26 mouse cellular contexts compared by ENCODE assay signal in genomic region chr3:41154402-41154801, GRCm38 (mm10).
"Had no signal": no experiment of that assay in that cellular context is flagged by ENCODE, and none has a peak within 500 bp of the region (broad histone marks: within the 10 kb centered on the region; RNA-seq: fewer than 3 reads in every experiment).

No protein-coding gene starts in this region.

- H3K27ac ChIP-seq: gastrocnemius, adult 2 months; hindbrain, embryonic 10.5 days; hindbrain, embryonic 12.5 days; hindbrain, embryonic 14.5 days; layer of hippocampus, adult 2 months; left cerebral cortex, adult 2 months; limb, embryonic 13.5 days; limb, embryonic 15.5 days had no signal

- H3K4me2 ChIP-seq: heart, embryonic 12.5 days; hindbrain, embryonic 12.5 days; hindbrain, embryonic 14.5 days; limb, embryonic 13.5 days; limb, embryonic 15.5 days had no signal

- H3K9ac ChIP-seq: heart, embryonic 12.5 days; hindbrain, embryonic 12.5 days; hindbrain, embryonic 14.5 days; limb, embryonic 13.5 days; limb, embryonic 15.5 days had no signal

- H3K4me3 ChIP-seq: gastrocnemius, adult 2 months; heart, embryonic 12.5 days; hindbrain, embryonic 10.5 days; hindbrain, embryonic 12.5 days; layer of hippocampus, adult 2 months; left cerebral cortex, adult 2 months; limb, embryonic 13.5 days; limb, embryonic 15.5 days; liver, embryonic 15.5 days had no signal

- DNase-seq: gastrocnemius, adult 2 months; gastrocnemius, postnatal 10 days; gastrocnemius, postnatal 25 days; heart, adult 18-20 months; heart, postnatal 10 days; heart, postnatal 4 days; kidney, adult 18-20 months; kidney, adult 8-10 months; kidney, postnatal 10 days; kidney, postnatal 25 days; kidney, postnatal 4 days; left cerebral cortex, postnatal 4 days; liver, embryonic 13.5 days; lung, adult 18-20 months had no signal

- H3K4me1 ChIP-seq: limb, embryonic 13.5 days; limb, embryonic 15.5 days had no signal

- H3K27me3 ChIP-seq: heart, embryonic 12.5 days; hindbrain, embryonic 12.5 days; limb, embryonic 13.5 days; limb, embryonic 15.5 days; liver, embryonic 13.5 days; liver, embryonic 15.5 days had no signal

- H3K36me3 ChIP-seq: heart, embryonic 12.5 days; hindbrain, embryonic 10.5 days; hindbrain, embryonic 12.5 days; limb, embryonic 13.5 days; limb, embryonic 15.5 days; liver, embryonic 13.5 days; liver, embryonic 15.5 days had no signal

- H3K9me3 ChIP-seq: heart, embryonic 12.5 days; hindbrain, embryonic 10.5 days; hindbrain, embryonic 12.5 days; limb, embryonic 13.5 days; limb, embryonic 15.5 days; liver, embryonic 13.5 days; liver, embryonic 15.5 days had no signal

- ATAC-seq: hindbrain, embryonic 16.5 days; inflammation-experienced regulatory T-cells, adult 6 months; intestine, postnatal 0 days had no signal
